Mouse (Mus musculus) kidney, postnatal 25 days (tissue): ENCODE data around the gene Fbxw9.
A peak's percentile ranks its signal among the peaks of the same experiment; 100 is the strongest.

Source experiments
- DNase-seq, 2 experiments: peaks; one replicate each; pipeline ENCODE4 v3.0.0; 2021; ENCODE audit warnings: mixed read lengths in 2 of 2

The Fbxw9 gene

DNA sequence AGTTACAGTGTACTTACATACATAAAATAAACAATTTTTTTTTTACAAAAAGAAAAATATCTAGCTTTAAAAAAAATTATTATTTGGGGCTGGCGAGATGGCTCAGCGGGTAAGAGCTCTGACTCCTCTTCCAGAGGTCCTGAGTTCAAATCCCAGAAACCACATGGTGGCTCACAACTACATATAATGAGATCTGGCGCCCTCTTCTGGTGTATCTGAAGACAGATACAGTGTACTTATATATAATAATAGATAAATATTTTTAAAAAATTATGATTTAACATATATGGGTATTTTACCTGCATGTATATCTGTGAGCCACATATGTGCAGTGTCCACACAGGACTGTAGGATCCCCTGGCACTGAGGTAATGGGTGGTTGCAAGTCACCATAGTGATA lies 26.4 kb downstream of the Fbxw9 start:
- DNase-seq, result peak in 1 of 2 experiments; percentile 41

DNA sequence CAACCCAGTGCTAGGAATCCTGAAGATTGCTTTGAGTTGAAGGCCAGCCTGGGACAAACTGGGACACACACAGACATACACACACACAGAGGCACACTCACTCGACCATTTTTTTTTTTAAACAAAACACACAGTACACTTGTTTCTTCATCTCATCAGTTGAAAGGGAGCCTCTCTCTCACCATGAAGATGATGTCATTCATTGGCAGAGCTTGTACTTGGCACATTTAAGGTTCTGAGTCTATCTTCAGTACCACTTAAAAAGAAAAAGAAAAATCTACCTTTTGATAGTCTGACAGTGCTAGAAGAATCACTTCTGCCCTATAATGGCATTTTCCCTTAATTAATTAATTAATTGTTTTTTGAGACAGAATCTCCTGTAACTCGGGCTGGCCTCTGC lies 28.9 kb downstream of the Fbxw9 start:
- no peak for DNase-seq

DNA sequence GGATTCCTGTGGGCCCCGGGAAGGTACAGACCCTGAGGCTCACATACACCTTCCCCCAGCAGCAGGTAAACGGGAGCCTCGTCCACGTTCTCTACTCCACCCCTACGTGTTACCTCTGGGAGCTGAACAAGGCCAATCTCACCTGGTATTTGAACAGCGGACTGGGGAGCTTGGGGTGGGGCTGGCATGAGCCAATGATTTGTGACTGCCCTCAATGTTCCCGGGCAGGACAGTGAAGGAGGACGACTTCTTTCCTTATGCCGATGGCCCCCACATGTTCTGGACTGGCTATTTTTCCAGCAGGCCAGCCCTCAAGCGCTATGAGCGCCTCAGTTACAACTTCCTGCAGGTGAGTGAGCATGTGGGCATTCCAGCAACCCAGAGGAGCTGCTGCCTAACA lies 31.0 kb downstream of the Fbxw9 start:
- no peak for DNase-seq

DNA sequence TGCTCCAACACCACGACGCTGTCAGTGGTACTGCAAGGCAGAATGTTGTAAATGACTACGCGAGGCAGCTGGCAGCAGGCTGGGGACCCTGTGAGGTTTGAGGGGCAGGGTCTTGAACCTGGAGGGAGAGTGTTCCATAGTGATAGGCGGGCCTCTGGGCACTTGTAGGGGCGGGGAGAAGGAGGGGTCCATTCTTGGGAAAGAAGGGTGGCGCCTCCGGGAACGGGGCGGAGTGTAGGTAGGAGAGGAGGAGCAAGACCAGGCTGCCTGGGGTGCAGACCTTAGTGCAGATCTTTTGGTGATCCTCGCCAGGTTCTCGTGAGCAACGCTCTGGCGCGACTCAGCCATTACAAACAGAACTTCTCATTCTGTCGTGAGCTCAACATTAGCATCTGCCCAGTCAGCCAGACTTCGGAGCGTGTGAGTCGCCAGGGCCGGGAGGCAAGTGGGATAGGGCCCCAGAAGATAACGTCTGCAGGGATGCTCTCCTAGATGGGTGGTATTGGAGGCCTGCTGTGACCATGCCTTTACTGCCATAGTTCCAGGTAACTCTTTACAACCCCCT lies 31.8 kb downstream of the Fbxw9 start:
- DNase-seq, result no peak

DNA sequence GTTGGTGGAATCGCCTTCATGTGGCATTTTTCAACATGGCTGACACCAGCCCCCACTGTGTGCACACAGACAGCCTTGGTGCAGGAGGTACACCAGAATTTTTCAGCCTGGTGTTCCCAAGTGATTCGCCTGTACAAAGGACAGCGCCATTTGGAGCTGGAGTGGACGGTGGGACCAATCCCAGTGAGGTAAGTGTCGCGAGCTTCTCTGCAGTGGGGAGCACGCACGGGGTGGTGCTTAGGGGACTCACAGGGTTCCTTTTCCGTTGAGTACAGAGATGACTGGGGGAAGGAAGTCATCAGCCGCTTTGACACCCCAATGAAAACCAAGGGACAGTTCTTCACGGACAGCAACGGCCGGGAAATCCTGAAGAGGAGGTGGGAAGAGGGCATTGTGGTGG lies 35.2 kb downstream of the Fbxw9 start:
- DNase-seq, result no peak

DNA sequence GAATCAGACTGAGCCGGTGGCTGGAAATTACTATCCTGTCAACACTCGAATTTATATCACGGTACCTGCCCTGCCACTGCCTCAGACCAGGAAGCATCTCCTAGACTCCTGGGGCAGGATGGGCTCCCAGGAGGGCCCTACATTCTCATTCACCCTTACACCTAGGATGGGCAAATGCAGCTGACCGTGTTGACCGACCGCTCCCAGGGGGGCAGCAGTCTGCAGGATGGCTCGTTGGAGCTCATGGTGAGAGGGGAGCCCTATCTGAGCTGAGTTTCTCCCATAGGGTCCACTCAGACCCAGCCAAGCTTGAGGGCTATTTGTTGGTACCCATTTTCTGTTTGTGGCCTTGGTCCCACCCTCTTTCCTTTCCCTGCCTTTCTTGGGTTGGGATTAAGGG lies 35.7 kb downstream of the Fbxw9 start:
- no peak for DNase-seq

DNA sequence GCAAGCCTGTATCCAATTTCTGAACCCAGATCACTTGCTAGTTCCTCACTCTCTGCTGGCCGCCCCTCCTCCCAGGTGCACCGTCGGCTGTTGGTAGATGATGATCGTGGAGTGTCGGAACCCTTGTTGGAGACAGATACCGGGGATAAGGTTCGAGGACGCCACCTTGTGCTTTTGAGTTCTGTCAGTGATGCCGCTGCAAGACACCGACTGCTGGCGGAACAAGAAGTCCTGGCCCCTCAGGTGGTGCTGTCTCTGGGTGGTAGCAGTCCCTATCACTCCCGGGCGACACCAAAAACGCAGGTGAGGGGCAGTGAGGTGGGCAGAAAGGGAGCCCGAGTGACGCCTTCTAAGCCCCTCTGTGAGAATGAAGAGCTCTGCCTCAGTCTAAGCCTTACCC lies 36.3 kb downstream of the Fbxw9 start:
- DNase-seq, result no peak

DNA sequence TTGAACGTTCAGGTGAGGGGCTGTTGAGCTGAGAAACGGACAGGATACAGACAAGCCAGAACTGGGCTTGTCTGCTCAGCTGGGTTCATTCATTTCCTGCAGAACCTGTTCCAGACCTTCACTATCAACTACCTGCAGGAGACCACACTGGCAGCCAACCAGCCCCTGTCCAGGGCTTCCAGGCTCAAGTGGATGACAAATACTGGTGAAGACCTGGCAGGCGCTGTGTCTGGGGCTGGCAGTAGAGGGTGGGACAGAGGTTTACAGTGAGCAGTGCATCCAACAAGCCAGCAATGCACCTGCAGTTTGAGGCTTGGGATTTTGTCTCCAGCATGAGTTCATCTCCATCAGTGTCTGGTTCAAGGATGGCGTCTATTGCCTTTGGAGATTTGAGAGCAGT lies 37.0 kb downstream of the Fbxw9 start:
- DNase-seq, result no peak

DNA sequence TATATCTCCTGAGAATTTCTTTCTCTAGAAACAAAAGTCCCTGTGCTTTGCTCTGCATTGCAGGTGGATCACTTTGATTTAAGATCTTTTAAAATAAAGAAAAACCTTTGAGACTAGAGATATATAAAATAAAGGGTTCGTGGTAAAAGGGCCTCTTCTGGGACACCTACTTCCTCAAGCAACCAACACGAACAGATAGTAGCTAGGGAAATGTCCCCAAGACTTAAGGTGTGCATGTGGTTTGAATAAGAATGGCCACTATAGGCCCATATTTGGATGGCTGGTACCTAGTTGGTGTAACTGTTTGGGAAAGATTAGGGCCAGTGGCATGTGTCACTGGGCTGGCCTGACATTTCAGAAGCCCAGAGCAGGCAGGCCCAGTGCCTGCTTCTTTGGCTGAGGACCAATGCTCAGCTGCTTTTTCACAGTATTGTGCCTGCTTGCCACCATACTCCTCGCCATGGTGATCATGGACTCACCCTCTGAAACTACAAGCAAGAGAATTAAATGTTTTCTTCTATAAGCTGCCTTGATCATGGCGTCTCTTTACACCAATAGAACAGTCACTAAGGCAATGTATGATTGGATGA lies 40.3 kb downstream of the Fbxw9 start:
- no peak for DNase-seq

DNA sequence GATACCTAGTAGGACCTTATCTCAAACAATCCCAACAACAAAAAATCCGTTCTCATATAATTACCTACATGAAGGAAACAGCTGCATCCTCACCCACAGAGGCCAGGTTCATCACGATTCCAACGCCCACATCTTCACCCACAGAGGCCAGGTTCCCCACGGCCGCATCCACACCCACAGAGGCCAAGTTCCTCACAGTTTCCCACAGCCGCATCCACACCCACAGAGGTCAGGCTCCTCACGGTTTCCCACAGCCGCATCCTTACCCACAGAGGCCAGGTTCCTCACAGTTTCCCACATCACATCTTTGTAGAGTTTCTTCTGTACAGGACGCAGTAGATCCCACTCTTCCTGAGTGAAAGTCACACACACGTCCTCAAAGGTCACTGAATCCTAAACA lies 53.4 kb downstream of the Fbxw9 start:
- DNase-seq, result no peak

DNA sequence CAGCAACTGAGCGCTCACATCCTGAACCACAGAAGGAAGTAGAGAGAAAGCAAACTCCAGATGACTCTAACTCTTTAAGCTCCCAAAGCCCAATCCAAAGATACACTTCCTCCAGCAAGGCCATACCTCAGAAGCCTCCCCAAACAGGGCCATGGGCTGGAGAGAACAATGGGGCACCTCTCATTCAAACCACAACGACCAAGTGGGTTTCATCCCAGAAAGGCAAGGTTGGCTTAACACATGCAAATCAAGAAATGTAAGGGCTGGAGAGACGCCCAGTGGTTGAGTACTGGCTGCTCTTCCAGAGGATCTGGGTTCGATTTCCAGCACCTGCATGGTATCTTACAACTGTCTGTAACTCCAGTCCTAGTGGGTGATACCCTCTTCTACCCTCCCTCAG lies 55.6 kb downstream of the Fbxw9 start:
- DNase-seq, result no peak
